In genomic region chr11:62075551-62075950, GRCm38 (mm10) we compare ENCODE assay signal across 19 mouse cellular contexts.
"Had no signal": no experiment of that assay in that cellular context is flagged by ENCODE, and none has a peak within 500 bp of the region (broad histone marks: within the 10 kb centered on the region; RNA-seq: fewer than 3 reads in every experiment).

No protein-coding gene starts in this region.

- DNase-seq: lung, adult 18-20 months; lung, embryonic 14.5 days; lung, postnatal 10 days; lung, postnatal 4 days; retina, postnatal 1 day; right cerebral cortex, adult 18-20 months; right cerebral cortex, postnatal 25 days; right cerebral cortex, postnatal 4 days; spleen, adult 18-20 months; thymus, adult 2 months; thymus, postnatal 25 days; thymus, postnatal 4 days had no signal

- H3K27ac ChIP-seq: stomach, embryonic 15.5 days; stomach, postnatal 0 days had no signal

- H3K4me1 ChIP-seq: stomach, embryonic 15.5 days had no signal

- H3K27me3 ChIP-seq: megakaryocyte, embryonic 14.5 days; midbrain, embryonic 13.5 days; midbrain, embryonic 15.5 days; neural tube, embryonic 13.5 days; neural tube, embryonic 15.5 days; stomach, embryonic 15.5 days had no signal

- H3K9me3 ChIP-seq: megakaryocyte, embryonic 14.5 days; midbrain, embryonic 13.5 days; midbrain, embryonic 15.5 days; neural tube, embryonic 13.5 days; neural tube, embryonic 15.5 days; stomach, embryonic 15.5 days had no signal

- H3K36me3 ChIP-seq: midbrain, embryonic 13.5 days; midbrain, embryonic 15.5 days; neural tube, embryonic 13.5 days; neural tube, embryonic 15.5 days; stomach, embryonic 15.5 days had no signal
